Mouse (Mus musculus): ENCODE measurements around the gene 4930539E08Rik.

DNA sequence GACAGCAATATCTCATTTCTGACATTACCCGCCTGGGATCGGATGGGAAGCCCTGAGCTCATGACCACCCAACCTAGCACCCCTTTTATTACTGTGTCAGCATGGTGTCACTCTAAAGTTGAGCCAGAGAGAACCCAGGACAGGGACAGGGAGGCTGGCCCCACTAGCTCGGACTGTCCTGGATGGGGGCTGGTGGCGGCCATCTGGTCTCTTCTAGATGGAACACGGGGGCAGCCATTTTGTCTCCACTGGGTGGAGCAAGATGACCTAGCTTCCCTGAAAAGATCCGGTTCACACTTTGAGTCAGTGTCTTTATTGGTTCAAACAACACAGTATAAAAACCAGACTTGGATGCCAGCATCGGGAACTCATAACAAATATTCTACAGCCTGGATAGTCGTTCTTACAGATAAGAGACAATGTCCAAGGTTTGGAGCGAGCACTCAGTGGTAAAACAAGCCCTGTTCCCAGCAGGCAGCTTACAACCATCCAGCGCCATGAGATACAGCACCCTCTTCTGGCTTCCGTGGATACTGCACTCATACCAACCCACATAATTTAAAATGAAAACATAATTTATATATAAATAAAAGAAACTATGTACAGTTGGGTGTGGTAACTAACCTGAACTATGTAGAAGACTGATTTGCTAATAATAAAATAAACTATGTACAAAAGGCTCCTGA lies 18.9 kb downstream of the 4930539E08Rik start:
- TF ChIP-seq TAL1 (IDR thresholded peaks at IDR 0.05; ENCODE audit: low read length) (no peak), GATA1 (IDR thresholded peaks at IDR 0.05; ENCODE audit: low read length) (no peak)
